Mouse (Mus musculus): ENCODE measurements around the gene Nbeal1.

- no peak for TF ChIP-seq POLR2A (IDR thresholded peaks at IDR 0.05; ENCODE audit: insufficient read depth, low read length)
- TF ChIP-seq CTCF (IDR thresholded peaks at IDR 0.05; ENCODE audit: low read depth, low read length) = no peak
Measured at GRCm38 (mm10) chr1:60352786-60353185, 172.4 kb downstream of the Nbeal1 start.

Measured in ES-Bruce4 (cell line).